In genomic region chr3:41171310-41171709, GRCm38 (mm10) we compare ENCODE assay signal across 21 mouse cellular contexts.
DNase-seq lines count a peak whose midpoint lies in the region; ATAC-seq and TF ChIP-seq lines count a peak whose summit lies in the region.
"Had no signal": no experiment of that assay in that cellular context is flagged by ENCODE, and none has a peak within 500 bp of the region (broad histone marks: within the 10 kb centered on the region; RNA-seq: fewer than 3 reads in every experiment).

No protein-coding gene starts in this region.

- no peaks in the 10 kb centered on the region for H3K27me3 ChIP-seq in heart, embryonic 13.5 days (replicated peaks)
- no peaks in the 10 kb centered on the region for H3K27me3 ChIP-seq in MEL (ENCODE audit: control insufficient read depth in 1 of 2, insufficient read depth in 2 of 2, low read length in 2 of 2)
- H3K27me3 ChIP-seq in liver, embryonic 14.5 days (ENCODE audit: control insufficient read depth, insufficient read depth, low read length), result no peaks in the 10 kb centered on the region
- H3K27me3 ChIP-seq: forebrain, embryonic 15.5 days; hindbrain, embryonic 13.5 days; limb, embryonic 15.5 days; neural tube, embryonic 12.5 days; Patski had no signal

- 71% methylated on average over 4 of the region's 4 CpGs for WGBS in heart, embryonic 13.5 days
- 64% methylated on average over 4 of the region's 4 CpGs for WGBS in liver, embryonic 14.5 days (ENCODE audit: insufficient replicate concordance)

- no peak for DNase-seq in heart, adult 9 months (ENCODE audit: low spot score in 2 of 2)
- peak; percentile 56 for DNase-seq in MEL (ENCODE audit: low read depth, low spot score)
- peak; percentile 53 to 56 (median 54) for DNase-seq in liver, embryonic 14.5 days (ENCODE audit: low read depth in 3 of 3, low spot score in 3 of 3)
- no peak for DNase-seq in right cerebral cortex, postnatal 25 days
- no peak for DNase-seq in urinary bladder, postnatal 36 days (ENCODE audit: low spot score in 2 of 2)
- no peak for DNase-seq in kidney, adult 18-20 months
- DNase-seq: adrenal gland, postnatal 14 days; cerebellum, adult 9-10 months; gastrocnemius, postnatal 36 days; kidney, adult 2 months; kidney, postnatal 36 days; lung, postnatal 14 days had no signal

- H3K4me3 ChIP-seq in heart, embryonic 13.5 days, result no peak overlapping the region
- H3K4me3 ChIP-seq in MEL (ENCODE audit: control insufficient read depth in 1 of 2, insufficient read depth in 1 of 2, low read depth in 2 of 2, low read length in 2 of 2), result no peak overlapping the region
- no peak overlapping the region for H3K4me3 ChIP-seq in liver, embryonic 14.5 days (ENCODE audit: insufficient read depth in 1 of 2, low read depth in 2 of 2, low read length in 2 of 2)
- H3K4me3 ChIP-seq: forebrain, embryonic 15.5 days; hindbrain, embryonic 13.5 days; limb, embryonic 15.5 days; midbrain, embryonic 10.5 days; neural tube, embryonic 12.5 days had no signal

- no peak for ATAC-seq in heart, embryonic 13.5 days (ENCODE audit: extremely low read depth, insufficient number of reproducible peaks, low FRiP score, low TSS enrichment)
- ATAC-seq in erythroblast, adult 5-6 weeks (replicated peaks; ENCODE audit: low FRiP score, poor library complexity, severe bottlenecking), result peak; percentile 68
- ATAC-seq in liver, embryonic 14.5 days (ENCODE audit: insufficient read depth), result peak; percentile 60
- ATAC-seq: activated CD4-positive, CD25-positive, alpha-beta regulatory T cell, adult 4 months; forebrain, embryonic 15.5 days; Patski had no signal

- H3K4me1 ChIP-seq in heart, embryonic 13.5 days, result peaks cover 54% of the 10 kb centered on the region
- H3K4me1 ChIP-seq in MEL (ENCODE audit: control insufficient read depth in 1 of 2, insufficient read depth in 2 of 2, low read length in 2 of 2), result peaks cover 11 to 21% of the 10 kb centered on the region in 2 experiments
- H3K4me1 ChIP-seq in liver, embryonic 14.5 days (replicated peaks; ENCODE audit: control insufficient read depth in 2 of 2, insufficient read depth in 2 of 2, low read length in 1 of 2), result peaks cover 42 to 56% of the 10 kb centered on the region in 2 experiments
- H3K4me1 ChIP-seq: forebrain, embryonic 15.5 days; hindbrain, embryonic 13.5 days; limb, embryonic 15.5 days; midbrain, embryonic 10.5 days; neural tube, embryonic 12.5 days had no signal

- peak; percentile 23 to 31; a peak in 2 of 4 replicates for TF ChIP-seq EP300 in MEL (IDR thresholded peaks at IDR 0.05; ENCODE audit: low read depth in 1 of 2, low read length in 2 of 2)
- TF ChIP-seq EP300 in liver, embryonic 14.5 days (IDR thresholded peaks at IDR 0.05; ENCODE audit: low read depth), result peak; percentile 67

- no peak overlapping the region for H3K9ac ChIP-seq in heart, embryonic 13.5 days
- H3K9ac ChIP-seq in MEL (ENCODE audit: control insufficient read depth, low read depth, low read length, poor library complexity, severe bottlenecking), result no peak overlapping the region
- H3K9ac ChIP-seq in liver, embryonic 14.5 days (replicated peaks), result peak overlapping the region; percentile 5; the same call in 1 of the 2 replicates
- H3K9ac ChIP-seq: forebrain, embryonic 15.5 days; hindbrain, embryonic 13.5 days; limb, embryonic 15.5 days; neural tube, embryonic 12.5 days had no signal

- no peak for TF ChIP-seq POLR2A in MEL (IDR thresholded peaks at IDR 0.05; ENCODE audit: control insufficient read depth in 1 of 2, insufficient read depth in 1 of 2, low read depth in 1 of 2, low read length in 2 of 2, poor library complexity in 1 of 2)

- no peak for TF ChIP-seq RAD21 in MEL (IDR thresholded peaks at IDR 0.05; ENCODE audit: low read depth, low read length)

- H3K36me3 ChIP-seq in heart, embryonic 13.5 days, result no peaks in the 10 kb centered on the region
- H3K36me3 ChIP-seq in MEL (ENCODE audit: control insufficient read depth in 1 of 2, insufficient read depth in 2 of 2, low read length in 2 of 2), result peaks cover 0 to 23% of the 10 kb centered on the region in 2 experiments; a peak in 2 of 4 replicates
- H3K36me3 ChIP-seq in liver, embryonic 14.5 days (replicated peaks; ENCODE audit: control insufficient read depth, insufficient read depth, low read depth), result no peaks in the 10 kb centered on the region
- H3K36me3 ChIP-seq: forebrain, embryonic 15.5 days; hindbrain, embryonic 13.5 days; limb, embryonic 15.5 days; midbrain, embryonic 10.5 days; neural tube, embryonic 12.5 days had no signal

- H3K27ac ChIP-seq in heart, embryonic 13.5 days (replicated peaks), result peak overlapping the region; percentile 93
- no peak overlapping the region for H3K27ac ChIP-seq in MEL (ENCODE audit: control insufficient read depth, low read depth, low read length)
- peak overlapping the region; percentile 96 for H3K27ac ChIP-seq in liver, embryonic 14.5 days
- H3K27ac ChIP-seq: forebrain, embryonic 15.5 days; hindbrain, embryonic 13.5 days; limb, embryonic 15.5 days; midbrain, embryonic 10.5 days; neural tube, embryonic 12.5 days had no signal

- no peaks in the 10 kb centered on the region for H3K79me2 ChIP-seq in MEL (ENCODE audit: control insufficient read depth, insufficient read depth, low read length, poor library complexity)

- H3K4me2 ChIP-seq in heart, embryonic 13.5 days, result no peak overlapping the region
- H3K4me2 ChIP-seq in liver, embryonic 14.5 days (ENCODE audit: low read depth), result no peak overlapping the region
- H3K4me2 ChIP-seq: forebrain, embryonic 15.5 days; hindbrain, embryonic 13.5 days; limb, embryonic 15.5 days; neural tube, embryonic 12.5 days had no signal

- TF ChIP-seq CTCF in MEL (IDR thresholded peaks at IDR 0.05 in 2 of 3, conservative IDR thresholded peaks at IDR 0.05 in 1 of 3; ENCODE audit: control insufficient read depth in 1 of 3, insufficient read depth in 1 of 3, low read depth in 2 of 3, low read length in 3 of 3, poor library complexity in 1 of 3, severe bottlenecking in 1 of 3), result no peak
- no peak for TF ChIP-seq CTCF in liver, embryonic 14.5 days (IDR thresholded peaks at IDR 0.05; ENCODE audit: low read depth)

- no peaks in the 10 kb centered on the region for H3K9me3 ChIP-seq in heart, embryonic 13.5 days
- no peaks in the 10 kb centered on the region for H3K9me3 ChIP-seq in MEL (replicated peaks; ENCODE audit: insufficient read depth, low read length)
- peaks cover 4% of the 10 kb centered on the region; the same call in 1 of the 2 replicates for H3K9me3 ChIP-seq in liver, embryonic 14.5 days (ENCODE audit: control insufficient read depth, low read length)
- H3K9me3 ChIP-seq: forebrain, embryonic 15.5 days; limb, embryonic 15.5 days; midbrain, embryonic 10.5 days; neural tube, embryonic 12.5 days had no signal

TF ChIP-seq in MEL, 35 proteins besides CTCF, POLR2A, EP300 and RAD21:
- TF ChIP-seq GATA1 (IDR thresholded peaks at IDR 0.05; ENCODE audit: low read depth, low read length) (peak; percentile 34; the same call in 1 of the 2 replicates), TAL1 (IDR thresholded peaks at IDR 0.05; ENCODE audit: low read length) (0 out of 2 replicates have a peak, but pooled peaks have one; percentile 28), USF1 (IDR thresholded peaks at IDR 0.05; ENCODE audit: low read depth, low read length) (no peak)

Comparison
In these comparisons a context has a peak if more than half of its experiments do, and no peak if none do; other contexts are left out.
1. DNase-seq: peak in MEL (single experiment) and liver, embryonic 14.5 days (3 of 3); none in heart, adult 9 months (0 of 2), right cerebral cortex, postnatal 25 days (single experiment), urinary bladder, postnatal 36 days (0 of 2) and kidney, adult 18-20 months (single experiment).